23 mouse cellular contexts compared by ENCODE assay signal in genomic region chr3:148220826-148221225, GRCm38 (mm10).
A peak's percentile ranks its signal among the peaks of the same experiment; 100 is the strongest.
DNase-seq lines count a peak whose midpoint lies in the region; ATAC-seq and TF ChIP-seq lines count a peak whose summit lies in the region.
"Had no signal": no experiment of that assay in that cellular context is flagged by ENCODE, and none has a peak within 500 bp of the region (broad histone marks: within the 10 kb centered on the region; RNA-seq: fewer than 3 reads in every experiment).

No protein-coding gene starts in this region.

- H3K4me3 ChIP-seq in liver, embryonic 13.5 days (replicated peaks): no peak overlapping the region
- no peak overlapping the region for H3K4me3 ChIP-seq in bone marrow macrophage, adult 2 months (ENCODE audit: insufficient read depth, low read length)
- H3K4me3 ChIP-seq in layer of hippocampus, adult 2 months: no peak overlapping the region
- H3K4me3 ChIP-seq: forebrain, embryonic 13.5 days; gastrocnemius, adult 2 months; heart, embryonic 12.5 days; hindbrain, embryonic 12.5 days; limb, embryonic 12.5 days; midbrain, embryonic 10.5 days had no signal

- H3K36me3 ChIP-seq in liver, embryonic 13.5 days: no peaks in the 10 kb centered on the region
- H3K36me3 ChIP-seq: G1E; heart, embryonic 12.5 days; hindbrain, embryonic 12.5 days; limb, embryonic 12.5 days; midbrain, embryonic 10.5 days had no signal

- no peak for TF ChIP-seq CTCF in bone marrow macrophage, adult 2 months (IDR thresholded peaks at IDR 0.05; ENCODE audit: low read depth, low read length)
- TF ChIP-seq CTCF in layer of hippocampus, adult 2 months (conservative IDR thresholded peaks at IDR 0.05): no peak

- no peaks in the 10 kb centered on the region for H3K4me1 ChIP-seq in liver, embryonic 13.5 days (replicated peaks)
- H3K4me1 ChIP-seq in bone marrow macrophage, adult 2 months (ENCODE audit: control insufficient read depth, insufficient read depth, low read length): peaks cover 9% of the 10 kb centered on the region
- H3K4me1 ChIP-seq: forebrain, embryonic 13.5 days; heart, embryonic 12.5 days; hindbrain, embryonic 12.5 days; limb, embryonic 12.5 days; midbrain, embryonic 10.5 days had no signal

- intact Hi-C loops in left cerebral cortex, postnatal 10 days (cut with DNase I): no loop called here

- H3K27me3 ChIP-seq in liver, embryonic 13.5 days: no peaks in the 10 kb centered on the region
- H3K27me3 ChIP-seq: forebrain, embryonic 13.5 days; heart, embryonic 12.5 days; hindbrain, embryonic 12.5 days had no signal

- no peaks in the 10 kb centered on the region for H3K9me3 ChIP-seq in liver, embryonic 13.5 days (replicated peaks)
- H3K9me3 ChIP-seq: forebrain, embryonic 13.5 days; heart, embryonic 12.5 days; hindbrain, embryonic 12.5 days; limb, embryonic 12.5 days; midbrain, embryonic 10.5 days had no signal

- ATAC-seq in liver, embryonic 13.5 days (ENCODE audit: low read depth): 0 out of 2 replicates have a peak, but pooled peaks have one; percentile 18
- ATAC-seq in megakaryocyte, adult 5-6 weeks (ENCODE audit: poor library complexity, severe bottlenecking): peak; percentile 96
- ATAC-seq: activated CD4-positive, CD25-positive, alpha-beta regulatory T cell, adult 4 months; forebrain, embryonic 13.5 days; midbrain, embryonic 16.5 days had no signal

- no peak overlapping the region for H3K9ac ChIP-seq in liver, embryonic 13.5 days
- H3K9ac ChIP-seq: forebrain, embryonic 13.5 days; heart, embryonic 12.5 days; hindbrain, embryonic 12.5 days; limb, embryonic 12.5 days had no signal

- no peak for TF ChIP-seq POLR2A in bone marrow macrophage, adult 2 months (IDR thresholded peaks at IDR 0.05; ENCODE audit: borderline replicate concordance, low read depth, low read length)

- no peak overlapping the region for H3K4me2 ChIP-seq in liver, embryonic 13.5 days
- H3K4me2 ChIP-seq: forebrain, embryonic 13.5 days; heart, embryonic 12.5 days; hindbrain, embryonic 12.5 days; limb, embryonic 12.5 days had no signal

- 26% methylated on average over 5 of the region's 5 CpGs for WGBS in liver, embryonic 13.5 days (ENCODE audit: insufficient replicate concordance)

- no peak overlapping the region for H3K27ac ChIP-seq in liver, embryonic 13.5 days
- peak overlapping the region; percentile 21; the same call in 1 of the 2 replicates for H3K27ac ChIP-seq in bone marrow macrophage, adult 2 months (ENCODE audit: insufficient read depth, low read depth, low read length)
- H3K27ac ChIP-seq in layer of hippocampus, adult 2 months: no peak overlapping the region
- H3K27ac ChIP-seq: forebrain, embryonic 13.5 days; gastrocnemius, adult 2 months; hindbrain, embryonic 12.5 days; limb, embryonic 12.5 days; midbrain, embryonic 10.5 days had no signal

- DNase-seq in liver, embryonic 13.5 days: no peak
- DNase-seq in liver (no peak), 416B (ENCODE audit: low read depth) (peak; percentile 1)
- DNase-seq in left cerebral cortex, postnatal 10 days (ENCODE audit: extremely low spot score in 1 of 2, low spot score in 2 of 2): no peak
- DNase-seq in frontal cortex, adult 2 months (ENCODE audit: extremely low spot score in 1 of 2, low spot score in 1 of 2): no peak
- no peak for DNase-seq in layer of hippocampus, adult 2 months (ENCODE audit: low spot score in 2 of 2)
- DNase-seq: adrenal gland, adult 8-10 months; gastrocnemius, adult 2 months; heart, postnatal 10 days; kidney, adult 11 months; lung, adult 18-20 months; lung, postnatal 4 days; right cerebral cortex, adult 18-20 months had no signal
